Mouse (Mus musculus): ENCODE measurements at regions not wholly inside any gene's neighbourhood (a gene's known extent, or its start where the extent isn't known, plus 50 kb on each side); places are given as distances from the start of the nearest gene placed in this dataset.

DNA sequence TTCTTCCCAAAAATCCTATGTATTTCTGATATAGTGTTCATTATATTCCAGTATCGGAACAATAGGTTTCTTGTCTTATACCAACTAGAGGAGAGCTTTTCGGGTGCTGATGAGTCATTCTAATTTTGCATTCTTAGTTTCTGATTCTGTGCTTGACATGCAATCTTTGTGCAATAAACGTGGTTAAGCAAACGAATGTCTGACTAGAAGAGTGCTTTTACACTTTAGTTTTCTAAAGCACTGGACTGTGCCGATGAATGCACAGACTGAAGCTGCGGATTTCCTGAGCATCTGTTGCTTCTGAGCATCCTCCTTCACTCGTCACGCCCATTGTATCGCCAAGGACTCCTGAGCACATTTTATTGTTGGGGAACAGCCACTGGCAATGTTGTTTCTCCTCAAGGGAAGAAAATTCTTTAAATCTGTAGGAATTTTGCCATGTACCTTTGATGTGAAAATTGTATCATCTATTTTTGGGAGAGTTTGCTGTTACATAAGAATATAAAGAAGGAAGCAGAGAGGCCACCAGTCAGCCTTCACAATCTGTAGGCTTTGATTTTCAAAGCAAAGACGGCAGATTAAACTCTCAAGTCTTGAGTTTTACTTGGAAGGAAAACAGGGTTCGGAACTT is 346.8 kb downstream of the Plk2 start:
- DNase-seq (ENCODE audit: low spot score) (no peak), ATAC-seq (ENCODE audit: low FRiP score) (no peak)
- no peaks in the 10 kb centered on the region for H3K27me3 ChIP-seq (ENCODE audit: insufficient read depth, low read length)
- no peak overlapping the region for H3K9ac ChIP-seq (replicated peaks; ENCODE audit: low read length, poor library complexity, severe bottlenecking)
- no peaks in the 10 kb centered on the region for H3K4me1 ChIP-seq (ENCODE audit: insufficient read depth, low read length)
- H3K4me3 ChIP-seq (ENCODE audit: low read depth, low read length): no peak overlapping the region
- TF ChIP-seq CTCF (IDR thresholded peaks at IDR 0.05): no peak
- H3K27ac ChIP-seq (ENCODE audit: low read depth, low read length): no peak overlapping the region
- no peak overlapping the region for H3K4me2 ChIP-seq (ENCODE audit: low read depth, low read length, poor library complexity, severe bottlenecking)
- no peaks in the 10 kb centered on the region for H3K9me3 ChIP-seq (ENCODE audit: low read length)
- WGBS: 66% methylated on average over 11 of the region's 11 CpGs
- H3K36me3 ChIP-seq (ENCODE audit: insufficient read depth, low read length): no peaks in the 10 kb centered on the region

DNA sequence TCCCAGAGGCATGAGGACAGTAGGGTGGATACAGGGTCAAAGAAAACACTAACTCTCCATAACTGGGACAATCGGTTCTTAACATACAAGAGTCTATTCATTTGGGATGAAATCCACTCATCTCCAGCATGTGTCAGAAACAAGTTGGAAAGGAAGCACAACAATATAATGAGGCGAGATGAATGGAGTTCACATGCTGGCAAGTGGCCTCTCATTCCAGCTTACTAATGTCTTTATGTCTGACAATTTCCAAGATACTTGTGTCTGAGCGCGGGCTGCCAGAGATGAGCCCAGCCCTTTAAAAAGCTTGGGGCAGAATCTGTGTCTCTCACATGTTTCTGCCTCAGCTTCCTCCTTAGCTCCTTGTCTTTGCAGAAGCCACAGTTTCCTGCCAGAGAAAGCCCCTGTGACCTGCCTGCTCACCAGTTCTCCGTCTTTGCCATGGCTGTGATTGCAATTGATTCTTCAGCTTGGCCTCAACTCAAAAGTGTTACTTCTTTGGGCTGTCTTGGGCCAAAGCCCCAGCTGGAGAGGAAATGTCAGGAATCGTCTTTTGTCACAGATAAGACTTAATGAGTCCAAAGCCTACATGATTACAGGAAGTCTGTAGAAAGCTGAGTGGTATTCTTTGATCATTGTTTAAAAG is 352.5 kb downstream of the Plk2 start:
- no peak overlapping the region for H3K4me3 ChIP-seq (ENCODE audit: low read depth, low read length)
- 38% methylated on average over 6 of the region's 6 CpGs for WGBS
- H3K36me3 ChIP-seq (ENCODE audit: insufficient read depth, low read length): no peaks in the 10 kb centered on the region
- DNase-seq (ENCODE audit: low spot score): peak; percentile 13
- H3K4me2 ChIP-seq (ENCODE audit: low read depth, low read length, poor library complexity, severe bottlenecking): no peak overlapping the region
- no peak overlapping the region for H3K27ac ChIP-seq (ENCODE audit: low read depth, low read length)
- TF ChIP-seq CTCF (IDR thresholded peaks at IDR 0.05): no peak
- H3K9me3 ChIP-seq (ENCODE audit: low read length): no peaks in the 10 kb centered on the region
- H3K9ac ChIP-seq (replicated peaks; ENCODE audit: low read length, poor library complexity, severe bottlenecking): no peak overlapping the region
- no peaks in the 10 kb centered on the region for H3K4me1 ChIP-seq (ENCODE audit: insufficient read depth, low read length)
- no peaks in the 10 kb centered on the region for H3K27me3 ChIP-seq (ENCODE audit: insufficient read depth, low read length)
- no peak for ATAC-seq (ENCODE audit: low FRiP score)

DNA sequence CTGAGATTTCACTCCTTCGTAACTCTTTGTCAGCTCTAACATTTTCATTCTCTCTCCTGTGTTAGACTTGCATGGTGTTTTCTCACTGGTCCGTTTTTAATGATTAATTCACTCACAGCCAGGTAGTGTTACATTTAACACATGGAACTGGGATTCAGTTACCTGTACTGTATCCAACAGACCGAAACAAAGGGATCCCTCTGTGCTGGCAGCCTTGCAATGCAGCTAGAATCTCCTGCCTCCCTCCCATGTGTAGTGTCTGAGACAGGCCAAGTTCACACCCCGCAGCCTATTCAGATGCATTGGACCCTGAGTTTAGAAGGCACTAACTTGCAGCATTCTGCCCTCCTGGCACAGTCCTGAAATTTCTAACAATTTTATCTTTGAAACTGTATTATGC is 357.9 kb downstream of the Plk2 start:
- DNase-seq (ENCODE audit: low spot score) (no peak), ATAC-seq (ENCODE audit: low FRiP score) (no peak)
- no peak overlapping the region for H3K27ac ChIP-seq (ENCODE audit: low read depth, low read length)
- no peak overlapping the region for H3K9ac ChIP-seq (replicated peaks; ENCODE audit: low read length, poor library complexity, severe bottlenecking)
- H3K4me3 ChIP-seq (ENCODE audit: low read depth, low read length): no peak overlapping the region
- no peak for TF ChIP-seq CTCF (IDR thresholded peaks at IDR 0.05)
- no peak overlapping the region for H3K4me2 ChIP-seq (ENCODE audit: low read depth, low read length, poor library complexity, severe bottlenecking)
- no peaks in the 10 kb centered on the region for H3K9me3 ChIP-seq (ENCODE audit: low read length)
- H3K4me1 ChIP-seq (ENCODE audit: insufficient read depth, low read length): no peaks in the 10 kb centered on the region
- 91% methylated on average over 4 of the region's 4 CpGs for WGBS
- H3K36me3 ChIP-seq (ENCODE audit: insufficient read depth, low read length): no peaks in the 10 kb centered on the region
- no peaks in the 10 kb centered on the region for H3K27me3 ChIP-seq (ENCODE audit: insufficient read depth, low read length)

DNA sequence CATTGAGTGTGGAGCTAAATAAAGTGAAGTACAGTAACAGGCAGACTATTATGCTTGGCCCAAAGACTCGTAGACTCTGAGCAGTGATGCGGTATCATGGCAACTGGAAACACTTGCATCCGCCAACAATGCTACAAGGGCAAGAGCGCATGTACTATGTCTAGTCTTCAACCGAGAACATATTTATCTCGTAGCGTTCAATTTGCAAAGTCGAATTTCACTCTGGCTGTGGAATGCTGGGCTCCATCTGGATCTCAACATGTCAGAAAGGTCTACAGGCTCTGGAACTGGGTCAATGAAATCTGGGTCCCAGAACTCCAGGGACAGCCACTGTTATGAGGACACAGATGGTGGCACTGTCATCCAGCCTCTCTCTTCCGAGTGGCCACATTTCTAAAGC is 359.7 kb downstream of the Plk2 start:
- TF ChIP-seq CTCF (IDR thresholded peaks at IDR 0.05): no peak
- DNase-seq (ENCODE audit: low spot score) (peak; percentile 54), ATAC-seq (ENCODE audit: low FRiP score) (no peak)
- Histone ChIP-seq H3K4me1 (ENCODE audit: insufficient read depth, low read length) (no peaks in the 10 kb centered on the region), H3K9ac (replicated peaks; ENCODE audit: low read length, poor library complexity, severe bottlenecking) (no peak overlapping the region), H3K4me3 (ENCODE audit: low read depth, low read length) (no peak overlapping the region), H3K36me3 (ENCODE audit: insufficient read depth, low read length) (no peaks in the 10 kb centered on the region), H3K4me2 (ENCODE audit: low read depth, low read length, poor library complexity, severe bottlenecking) (no peak overlapping the region), H3K27ac (ENCODE audit: low read depth, low read length) (no peak overlapping the region), H3K27me3 (ENCODE audit: insufficient read depth, low read length) (no peaks in the 10 kb centered on the region), H3K9me3 (ENCODE audit: low read length) (no peaks in the 10 kb centered on the region)
- 79% methylated on average over 9 of the region's 9 CpGs for WGBS

DNA sequence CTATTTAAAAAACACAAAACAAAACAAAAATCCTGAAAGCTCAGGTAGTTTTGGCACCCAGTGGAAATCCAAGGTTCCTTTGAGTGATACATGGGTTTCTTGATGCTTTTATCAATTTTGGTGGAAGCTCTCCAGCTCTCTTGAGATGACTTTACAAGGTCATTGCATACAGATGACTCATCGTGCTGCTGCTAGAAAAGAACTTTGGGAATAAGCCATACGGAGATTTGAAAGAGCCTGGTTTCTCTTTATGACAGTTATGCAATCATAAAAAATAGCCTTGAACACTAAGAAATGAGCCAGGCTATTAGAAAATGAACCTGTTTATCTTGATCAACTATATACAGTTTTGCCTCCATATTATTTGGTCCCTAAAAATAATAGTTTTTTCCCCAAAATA is 362.0 kb downstream of the Plk2 start:
- Histone ChIP-seq H3K36me3 (ENCODE audit: insufficient read depth, low read length) (no peaks in the 10 kb centered on the region), H3K4me2 (ENCODE audit: low read depth, low read length, poor library complexity, severe bottlenecking) (no peak overlapping the region), H3K9ac (replicated peaks; ENCODE audit: low read length, poor library complexity, severe bottlenecking) (no peak overlapping the region), H3K4me1 (ENCODE audit: insufficient read depth, low read length) (no peaks in the 10 kb centered on the region), H3K9me3 (ENCODE audit: low read length) (no peaks in the 10 kb centered on the region), H3K4me3 (ENCODE audit: low read depth, low read length) (no peak overlapping the region), H3K27me3 (ENCODE audit: insufficient read depth, low read length) (no peaks in the 10 kb centered on the region), H3K27ac (ENCODE audit: low read depth, low read length) (no peak overlapping the region)
- DNase-seq (ENCODE audit: low spot score) (peak; percentile 14), ATAC-seq (ENCODE audit: low FRiP score) (no peak)
- 91% methylated on average over 2 of the region's 2 CpGs for WGBS
- TF ChIP-seq CTCF (IDR thresholded peaks at IDR 0.05): no peak

DNA sequence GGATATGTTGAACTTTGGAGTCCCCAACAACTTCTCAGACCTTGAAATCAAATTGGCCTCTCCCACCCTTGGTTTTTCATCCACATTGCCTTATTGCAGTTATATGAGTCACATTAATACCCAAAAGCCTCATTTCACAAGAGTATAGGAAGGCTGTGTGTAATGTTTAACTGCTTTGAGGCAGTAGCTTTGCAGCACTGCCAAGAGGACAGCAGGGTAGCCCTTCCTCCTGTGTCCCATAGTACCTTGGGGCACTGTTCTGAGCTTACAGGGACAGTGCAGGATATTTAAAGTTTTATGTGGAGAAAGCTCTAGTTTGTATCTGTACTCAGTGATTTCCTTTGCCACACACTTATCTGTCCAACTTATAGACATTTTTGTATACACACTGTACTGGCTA is 374.4 kb downstream of the Plk2 start:
- TF ChIP-seq CTCF (IDR thresholded peaks at IDR 0.05): no peak
- H3K9ac ChIP-seq (replicated peaks; ENCODE audit: low read length, poor library complexity, severe bottlenecking): no peak overlapping the region
- H3K27me3 ChIP-seq (ENCODE audit: insufficient read depth, low read length): no peaks in the 10 kb centered on the region
- H3K27ac ChIP-seq (ENCODE audit: low read depth, low read length): no peak overlapping the region
- DNase-seq (ENCODE audit: low spot score): no peak
- no peaks in the 10 kb centered on the region for H3K9me3 ChIP-seq (ENCODE audit: low read length)
- ATAC-seq (ENCODE audit: low FRiP score): no peak
- H3K4me3 ChIP-seq (ENCODE audit: low read depth, low read length): no peak overlapping the region
- H3K36me3 ChIP-seq (ENCODE audit: insufficient read depth, low read length): no peaks in the 10 kb centered on the region
- no peaks in the 10 kb centered on the region for H3K4me1 ChIP-seq (ENCODE audit: insufficient read depth, low read length)
- no peak overlapping the region for H3K4me2 ChIP-seq (ENCODE audit: low read depth, low read length, poor library complexity, severe bottlenecking)
